ENCODE assay signal across 8 mouse cellular contexts in the genomic region with DNA sequence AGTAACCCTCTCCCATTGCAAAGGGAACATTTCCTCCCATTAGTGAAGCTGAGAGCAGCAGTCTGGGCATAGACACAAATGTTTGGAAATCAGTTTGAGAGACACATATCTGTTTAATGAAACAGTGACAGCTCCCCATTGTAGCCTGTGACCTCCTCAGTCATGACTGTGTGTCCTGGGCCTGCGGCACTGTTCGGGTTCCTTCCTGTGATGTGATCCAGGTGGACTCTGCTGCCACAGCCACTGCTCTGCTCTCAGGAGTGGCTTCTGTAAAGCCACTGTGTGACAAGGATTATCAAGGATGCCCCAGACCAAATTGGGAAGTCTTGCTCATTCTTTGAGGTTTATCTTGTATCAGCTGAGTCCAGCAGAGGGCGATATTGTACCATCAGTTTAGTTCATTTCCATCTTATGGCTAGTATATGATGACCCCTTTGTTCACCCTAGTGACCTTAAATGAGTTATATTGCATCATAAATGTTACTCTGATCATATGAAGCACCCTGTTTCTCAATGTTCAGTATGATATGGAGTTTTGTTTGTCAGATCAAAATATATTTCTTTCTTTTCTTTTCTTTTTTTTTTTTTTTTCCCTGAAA. TPM values are rescaled to one million over a fixed set of nuclear protein-coding genes. Genes with fewer than 3 reads are reported as not detected.
DNase-seq lines count a peak whose midpoint lies in the region; TF ChIP-seq lines count a peak whose summit lies in the region.

No protein-coding gene starts in this region.

- no peak for TF ChIP-seq POLR2A in liver, adult 2 months (IDR thresholded peaks at IDR 0.05; ENCODE audit: extremely low read depth, insufficient read depth, low read length)

- H3K27me3 ChIP-seq in liver, adult 2 months (ENCODE audit: control insufficient read depth, insufficient read depth, low read length), result no peaks in the 10 kb centered on the region

- peak; percentile 38 to 40 for DNase-seq in urinary bladder, postnatal 36 days (ENCODE audit: low spot score in 2 of 2)
- DNase-seq in urinary bladder, adult 2 months (ENCODE audit: low spot score), result no peak
- DNase-seq in cerebellum, adult 11 months, result peak; percentile 25
- DNase-seq in frontal cortex, adult 2 months (ENCODE audit: extremely low spot score in 1 of 2, low spot score in 1 of 2), result peak; percentile 39 to 86
- peak; percentile 72 for DNase-seq in kidney, adult 9 months
- DNase-seq in liver, adult 2 months (ENCODE audit: extremely low read depth, low read depth, low spot score), result peak; percentile 53
- DNase-seq in natural killer cell, adult 2 months (ENCODE audit: low spot score in 2 of 2), result peak; percentile 61 to 74
- peak; percentile 21 to 69 for DNase-seq in thymus, postnatal 10 days (ENCODE audit: low spot score in 2 of 2)

- no peak overlapping the region for H3K27ac ChIP-seq in liver, adult 2 months (replicated peaks; ENCODE audit: insufficient read depth, low read depth, low read length)

- peaks cover 33% of the 10 kb centered on the region for H3K36me3 ChIP-seq in liver, adult 2 months (ENCODE audit: control insufficient read depth, insufficient read depth, low read length)

- no peak overlapping the region for H3K4me3 ChIP-seq in liver, adult 2 months (ENCODE audit: insufficient read depth, low read depth, low read length)

- TF ChIP-seq CTCF in liver, adult 2 months (IDR thresholded peaks at IDR 0.05; ENCODE audit: low read depth, low read length), result peak; percentile 40; the same call in 1 of the 2 replicates

- no peak overlapping the region for H3K9ac ChIP-seq in liver, adult 2 months (ENCODE audit: low read depth, low read length)

- H3K4me1 ChIP-seq in liver, adult 2 months (ENCODE audit: control insufficient read depth, insufficient read depth, low read length), result no peaks in the 10 kb centered on the region

- no peaks in the 10 kb centered on the region; the same call in 1 of the 2 replicates for H3K79me2 ChIP-seq in liver, adult 2 months (ENCODE audit: control insufficient read depth, insufficient read depth, low read length)

- 51% methylated on average over 3 of the region's 3 CpGs for WGBS in liver, adult 2 months

RNA-seq across cellular contexts. Expression of a gene that starts 13.4 kb away (rescaled TPM):
- polyA plus RNA-seq in urinary bladder, adult 2 months (2012; rRNA removed), result 17.0 and 23.1 TPM in 2 replicates
- 13.4 and 15.8 TPM in 2 replicates for polyA plus RNA-seq in frontal cortex, adult 2 months (2012; rRNA removed)
- 28.9 and 29.4 TPM in 2 replicates for total RNA-seq in liver, adult 2 months (2014; rRNA removed)
- polyA plus RNA-seq in liver, adult 2 months (2012; rRNA removed), result 11.5 and 18.1 TPM in 2 replicates

RNA-seq across cellular contexts. Expression of a gene that starts 13.7 kb away (rescaled TPM):
- polyA plus RNA-seq in urinary bladder, adult 2 months (2012; rRNA removed), result 11.0 and 11.2 TPM in 2 replicates
- 10.1 and 12.5 TPM in 2 replicates for polyA plus RNA-seq in frontal cortex, adult 2 months (2012; rRNA removed)
- 15.8 and 21.6 TPM in 2 replicates for total RNA-seq in liver, adult 2 months (2014; rRNA removed)
- 1.7 and 2.1 TPM in 2 replicates for polyA plus RNA-seq in liver, adult 2 months (2012; rRNA removed)

RNA-seq across cellular contexts. Expression of a gene that starts 45.7 kb away (rescaled TPM):
- polyA plus RNA-seq in urinary bladder, adult 2 months (2012; rRNA removed), result 7.4 and 8.5 TPM in 2 replicates
- polyA plus RNA-seq in frontal cortex, adult 2 months (2012; rRNA removed), result 21.9 and 24.2 TPM in 2 replicates
- 12.5 and 13.6 TPM in 2 replicates for total RNA-seq in liver, adult 2 months (2014; rRNA removed)
- polyA plus RNA-seq in liver, adult 2 months (2012; rRNA removed), result 1.3 and 1.7 TPM in 2 replicates
